Mouse (Mus musculus) CH12.LX (cell line): Measurements from ENCODE around the gene Lrrc29.

Experiments
- CTCF ChIP-seq, 2 experiments: IDR thresholded peaks in 1 of 2; conservative IDR thresholded peaks in 1 of 2; 2 replicates each; pipeline ENCODE4 v1.5.1; 2011 to 2012; ENCODE audit warnings: low read depth in 2 of 2, low read length in 2 of 2, improper control_type of control experiment in 1 of 2, inconsistent platforms in 1 of 2, mild to moderate bottlenecking in 1 of 2, moderate library complexity in 1 of 2
- EP300 ChIP-seq: IDR thresholded peaks from 2 replicates; pipeline ENCODE4 v1.6.1; 2011; ENCODE audit warnings: low read length, improper control_type of control experiment
- JUN ChIP-seq: IDR thresholded peaks from 2 replicates; pipeline ENCODE4 v1.6.1; 2011; ENCODE audit warnings: low read depth, mild to moderate bottlenecking, low read length, improper control_type of control experiment, moderate library complexity; ENCODE audit not compliant: insufficient read depth
- MYC ChIP-seq: IDR thresholded peaks from 2 replicates; pipeline ENCODE4 v1.6.1; 2011; ENCODE audit warnings: low read depth, mild to moderate bottlenecking, improper control_type of control experiment, low read length
- NELFE ChIP-seq: IDR thresholded peaks from 2 replicates; pipeline ENCODE4 v1.6.1; 2011; ENCODE audit warnings: low read depth, low read length, improper control_type of control experiment
- POLR2A ChIP-seq: IDR thresholded peaks from 2 replicates; pipeline ENCODE4 v1.6.1; 2011; ENCODE audit warnings: low read depth, mild to moderate bottlenecking, improper control_type of control experiment, low read length
- RAD21 ChIP-seq: IDR thresholded peaks from 2 replicates; pipeline ENCODE4 v1.6.1; 2011; ENCODE audit warnings: low read depth, mild to moderate bottlenecking, low read length, improper control_type of control experiment, moderate library complexity
- SIN3A ChIP-seq: IDR thresholded peaks from 2 replicates; pipeline ENCODE4 v1.6.1; 2012; ENCODE audit warnings: low read length, improper control_type of control experiment, inconsistent platforms
- TCF12 ChIP-seq: IDR thresholded peaks from 2 replicates; pipeline ENCODE4 v1.6.1; 2014; ENCODE audit warnings: low read depth, mild to moderate bottlenecking, inconsistent platforms, low read length, improper control_type of control experiment
- USF2 ChIP-seq: conservative IDR thresholded peaks from 2 replicates; pipeline ENCODE4 v1.6.1; 2011; ENCODE audit warnings: low read depth, low read length, improper control_type of control experiment
- ZKSCAN1 ChIP-seq: IDR thresholded peaks from 2 replicates; pipeline ENCODE4 v1.6.1; 2012; ENCODE audit warnings: low read depth, inconsistent platforms, low read length, improper control_type of control experiment, borderline replicate concordance

DNA sequence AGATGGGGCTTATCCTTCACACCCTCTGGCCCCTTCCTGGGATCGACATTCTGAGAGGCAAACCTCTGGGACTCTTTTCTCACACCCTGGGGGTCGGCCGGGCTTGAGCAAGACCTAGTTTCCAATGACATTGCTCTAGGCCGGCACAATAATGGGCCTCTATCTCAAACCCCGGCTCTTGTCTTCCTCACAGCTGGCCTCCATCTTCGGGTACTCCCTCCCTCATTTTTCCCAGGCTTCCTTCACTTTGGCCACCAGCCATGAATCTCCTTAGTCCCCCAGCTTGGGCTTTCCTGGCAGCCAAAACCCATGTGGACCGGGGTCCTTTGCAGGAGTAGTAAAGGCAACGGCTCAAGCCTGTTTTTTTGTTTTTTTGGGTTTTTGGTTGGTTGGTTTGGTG is 15.3 kb upstream of the Lrrc29 start:
- TF ChIP-seq POLR2A (no peak), EP300 (no peak), SIN3A (no peak), CTCF (conservative IDR thresholded peaks at IDR 0.05 in 1 of 2, IDR thresholded peaks at IDR 0.05 in 1 of 2; ENCODE audit: low read depth in 2 of 2, low read length in 2 of 2) (no peak), USF2 (no peak), TCF12 (no peak), NELFE (no peak), RAD21 (no peak), MYC (no peak), JUN (no peak), ZKSCAN1 (no peak)
